Mouse (Mus musculus): Measurements from ENCODE around the gene Sppl2b. TPM values are rescaled to one million over a fixed set of nuclear protein-coding genes. Genes with fewer than 3 reads are reported as not detected.

Sppl2b gene
- total and polyA plus RNA-seq, 2 experiments from 2014 or later: 74.4 to 90.3 TPM

DNA sequence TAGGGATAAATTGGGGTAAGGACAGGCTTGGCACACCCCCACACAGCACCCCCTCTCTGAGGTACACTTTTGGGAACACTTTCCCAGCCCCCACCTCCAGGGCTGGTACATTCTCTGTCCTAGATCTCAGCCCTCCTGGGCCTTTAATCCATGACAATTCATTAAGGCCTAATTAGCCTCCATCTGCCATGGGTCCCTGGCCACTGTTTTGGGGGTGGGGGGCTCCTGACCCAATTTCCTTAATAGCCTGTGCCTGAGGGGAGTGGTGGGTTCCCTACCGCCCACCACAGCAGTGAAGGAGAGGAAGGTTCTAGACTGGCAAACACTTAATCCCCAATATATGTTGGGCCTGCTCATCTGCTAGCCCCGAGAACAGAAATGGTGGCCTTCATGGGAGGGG is 13.4 kb upstream of the Sppl2b start:
- no peaks in the 10 kb centered on the region for H3K9me3 ChIP-seq (ENCODE audit: low read length)
- H3K27ac ChIP-seq (ENCODE audit: low read depth, low read length): no peak overlapping the region
- H3K4me1 ChIP-seq (ENCODE audit: insufficient read depth): 0 out of 2 replicates have a peak, but pooled peaks cover 3% of the 10 kb centered on the region
- H3K27me3 ChIP-seq (ENCODE audit: insufficient read depth, low read length): no peaks in the 10 kb centered on the region
- DNase-seq: no peak
- no peak for TF ChIP-seq CTCF (IDR thresholded peaks at IDR 0.05; ENCODE audit: low read depth)
- no peak overlapping the region for H3K4me3 ChIP-seq (ENCODE audit: low read depth, low read length)
- no peak for ATAC-seq
- H3K9ac ChIP-seq: no peak overlapping the region
- WGBS: 68% methylated on average over 2 of the region's 2 CpGs
- H3K4me2 ChIP-seq (ENCODE audit: low read depth): no peak overlapping the region
- no peaks in the 10 kb centered on the region for H3K36me3 ChIP-seq (ENCODE audit: insufficient read depth)

DNA sequence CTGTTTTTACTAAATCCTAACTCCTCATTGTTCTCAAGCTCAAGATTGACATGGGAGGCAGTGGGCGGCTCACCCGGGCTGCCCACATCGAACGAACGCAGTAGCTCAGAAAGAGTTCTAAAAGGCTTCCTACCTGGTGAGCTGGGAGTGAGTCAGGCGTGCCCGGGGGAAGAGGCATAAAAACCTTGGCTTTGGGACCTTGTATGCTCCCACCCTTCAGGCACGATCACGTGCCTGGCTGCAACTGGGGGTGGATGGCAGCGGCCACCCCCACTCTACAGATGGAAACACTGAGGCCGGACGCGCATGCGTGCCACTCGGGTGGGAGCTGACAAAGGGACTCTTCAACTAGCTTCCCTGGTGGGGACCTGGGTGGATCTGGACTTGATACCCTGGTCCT is 12.7 kb upstream of the Sppl2b start:
- ATAC-seq (no peak), DNase-seq (no peak)
- no peak overlapping the region for H3K4me2 ChIP-seq (ENCODE audit: low read depth)
- no peak overlapping the region for H3K4me3 ChIP-seq (ENCODE audit: low read depth, low read length)
- WGBS: 84% methylated on average over 15 of the region's 15 CpGs
- no peaks in the 10 kb centered on the region for H3K36me3 ChIP-seq (ENCODE audit: insufficient read depth)
- no peak overlapping the region for H3K9ac ChIP-seq
- no peaks in the 10 kb centered on the region for H3K9me3 ChIP-seq (ENCODE audit: low read length)
- H3K27me3 ChIP-seq (ENCODE audit: insufficient read depth, low read length): no peaks in the 10 kb centered on the region
- 0 out of 2 replicates have a peak, but pooled peaks cover 3% of the 10 kb centered on the region for H3K4me1 ChIP-seq (ENCODE audit: insufficient read depth)
- no peak for TF ChIP-seq CTCF (IDR thresholded peaks at IDR 0.05; ENCODE audit: low read depth)
- no peak overlapping the region for H3K27ac ChIP-seq (ENCODE audit: low read depth, low read length)

DNA sequence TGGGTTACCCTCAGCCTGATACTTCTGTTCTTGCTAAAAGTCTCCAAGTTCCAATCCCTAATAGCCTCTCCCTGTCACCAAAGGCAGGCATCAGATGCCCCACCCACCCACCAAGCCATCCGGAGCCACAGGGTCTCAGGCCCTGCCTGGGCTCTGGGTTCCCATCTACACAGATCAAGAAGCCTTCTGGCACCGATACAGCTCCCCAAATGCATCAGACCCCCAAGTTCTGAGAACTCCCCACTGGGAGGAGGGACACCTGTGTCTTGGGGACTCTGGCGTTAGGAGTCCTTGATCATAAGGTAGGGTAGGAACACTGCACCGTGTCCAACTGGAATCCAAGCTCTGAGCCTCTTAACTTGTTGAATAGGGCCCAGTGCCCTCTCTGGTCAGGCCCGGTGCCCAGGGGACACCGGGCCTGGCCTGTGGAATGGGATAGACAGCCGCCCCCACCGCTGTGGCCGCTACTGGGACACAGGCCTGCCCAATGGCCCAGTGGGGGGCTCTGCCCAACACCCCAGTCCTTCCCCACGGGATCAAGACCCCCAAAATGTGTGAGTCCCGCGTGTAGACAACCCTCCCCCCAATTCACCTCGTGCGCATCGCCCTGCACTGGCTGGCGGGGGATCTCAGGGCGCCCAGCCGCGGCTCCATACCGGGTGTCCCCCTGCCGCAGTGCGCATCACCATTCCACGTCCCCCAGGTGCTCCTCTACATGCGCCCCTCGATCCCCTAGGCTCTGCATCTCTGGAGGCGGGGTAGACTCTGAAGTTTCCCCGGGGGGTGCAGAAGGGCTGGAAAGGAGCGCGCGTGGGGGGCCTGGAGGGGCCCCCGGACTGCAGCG is 11.8 kb upstream of the Sppl2b start:
- Histone ChIP-seq H3K4me2 (ENCODE audit: low read depth) (peak overlapping the region; percentile 74), H3K4me3 (ENCODE audit: low read depth, low read length) (peak overlapping the region; percentile 67), H3K9ac (peak overlapping the region; percentile 64), H3K36me3 (ENCODE audit: insufficient read depth) (no peaks in the 10 kb centered on the region), H3K4me1 (ENCODE audit: insufficient read depth) (0 out of 2 replicates have a peak, but pooled peaks cover 3% of the 10 kb centered on the region), H3K9me3 (ENCODE audit: low read length) (no peaks in the 10 kb centered on the region), H3K27me3 (ENCODE audit: insufficient read depth, low read length) (no peaks in the 10 kb centered on the region), H3K27ac (ENCODE audit: low read depth, low read length) (no peak overlapping the region)
- WGBS: 8% methylated on average over 28 of the region's 32 CpGs
- TF ChIP-seq CTCF (IDR thresholded peaks at IDR 0.05; ENCODE audit: low read depth): no peak
- peak; percentile 53 for ATAC-seq
- DNase-seq: no peak

DNA sequence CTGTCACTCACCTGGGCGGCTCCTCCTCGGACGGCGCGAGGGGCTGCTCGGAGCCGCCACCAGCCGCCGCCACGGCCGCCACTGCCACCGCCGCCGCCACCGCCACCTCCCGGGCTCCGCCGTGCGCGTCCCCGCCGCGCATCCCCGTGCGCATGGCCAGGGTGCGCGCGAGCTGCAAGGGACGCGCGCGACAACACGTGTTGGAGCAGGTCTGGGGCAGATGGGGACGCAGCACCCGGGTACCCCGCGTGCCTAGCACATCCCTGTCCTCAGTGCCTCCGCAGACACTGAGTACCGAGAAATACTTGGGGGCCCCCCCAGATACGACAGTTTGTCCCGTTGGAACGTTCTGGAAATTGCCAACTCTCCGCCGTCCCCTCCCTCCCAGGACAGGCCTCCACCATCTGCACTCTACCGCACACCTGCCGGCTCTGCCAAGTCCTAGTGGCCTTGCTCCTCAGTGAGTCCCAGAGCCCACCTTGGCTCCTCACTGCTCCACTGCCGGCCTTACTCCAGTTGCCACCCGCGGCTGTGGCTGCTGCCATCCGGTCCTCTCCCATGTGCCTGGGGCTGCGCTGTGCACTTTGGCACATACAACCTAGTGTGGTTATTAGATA is 11.0 kb upstream of the Sppl2b start, which contains the start of gene Lingo3:
Gene Lingo3, minus strand, starts transcription at position 109 of the 617 bp plus-strand sequence.
- H3K4me2 ChIP-seq (ENCODE audit: low read depth): peak within 1 kb of the TSS; percentile 74
- no peak for TF ChIP-seq CTCF (IDR thresholded peaks at IDR 0.05; ENCODE audit: low read depth)
- 6% methylated on average over 40 of the region's 51 CpGs for WGBS

DNA sequence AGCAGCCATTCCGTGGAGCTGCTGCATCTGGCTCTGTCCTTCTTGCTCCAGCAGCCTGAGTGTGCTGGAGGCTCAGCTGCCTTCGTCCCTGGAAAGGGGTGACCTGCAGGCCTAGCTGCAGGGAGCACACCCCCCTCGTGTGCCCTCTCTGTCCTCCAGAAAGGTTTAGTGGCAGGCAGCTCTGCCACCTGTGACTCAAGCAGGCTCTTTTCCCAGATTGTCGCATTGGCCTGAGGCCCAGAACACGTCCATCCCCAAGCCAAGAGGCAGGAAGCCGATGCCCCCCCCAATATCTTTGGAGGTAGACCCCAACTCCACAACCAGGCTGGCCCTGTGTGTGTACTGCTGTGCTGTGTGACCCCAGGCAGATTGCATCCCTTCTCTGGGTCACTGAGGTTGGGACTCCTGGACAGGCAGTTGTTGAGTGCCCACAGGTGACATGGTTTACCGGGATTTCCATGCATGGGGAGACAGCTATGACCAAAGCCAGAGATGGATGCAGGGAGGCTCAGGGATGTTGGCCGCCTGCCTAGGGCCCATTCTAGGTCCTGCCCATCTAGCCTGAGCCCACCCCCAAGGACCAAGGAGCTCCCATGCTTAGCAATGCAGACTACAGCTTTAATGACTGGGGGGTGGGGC is 9.9 kb upstream of the Sppl2b start:
- no peaks in the 10 kb centered on the region for H3K9me3 ChIP-seq (ENCODE audit: low read length)
- H3K4me3 ChIP-seq (ENCODE audit: low read depth, low read length): no peak overlapping the region
- H3K4me2 ChIP-seq (ENCODE audit: low read depth): no peak overlapping the region
- TF ChIP-seq CTCF (IDR thresholded peaks at IDR 0.05; ENCODE audit: low read depth): no peak
- H3K4me1 ChIP-seq (ENCODE audit: insufficient read depth): 0 out of 2 replicates have a peak, but pooled peaks cover 3% of the 10 kb centered on the region
- no peak overlapping the region for H3K9ac ChIP-seq
- peaks cover 9% of the 10 kb centered on the region; the same call in 1 of the 2 replicates for H3K36me3 ChIP-seq (ENCODE audit: insufficient read depth)
- no peaks in the 10 kb centered on the region for H3K27me3 ChIP-seq (ENCODE audit: insufficient read depth, low read length)
- no peak overlapping the region for H3K27ac ChIP-seq (ENCODE audit: low read depth, low read length)
- no peak for DNase-seq
- no peak for ATAC-seq
- WGBS: 56% methylated on average over 8 of the region's 8 CpGs

More for the DNA sequence above, 11.0 kb upstream of the Sppl2b start, which contains the start of gene Lingo3:
- no peak within 1 kb of the TSS for H3K27ac ChIP-seq (ENCODE audit: low read depth, low read length)
- H3K36me3 ChIP-seq (ENCODE audit: insufficient read depth): 0 out of 2 replicates have a peak, but pooled peaks cover under 1% of the 10 kb centered on the region
- ATAC-seq (peak; percentile 86), DNase-seq (peak; percentile 87)
- H3K4me1 ChIP-seq (ENCODE audit: insufficient read depth): 0 out of 2 replicates have a peak, but pooled peaks cover 3% of the 10 kb centered on the region
- H3K4me3 ChIP-seq (ENCODE audit: low read depth, low read length): peak within 1 kb of the TSS; percentile 67
- peak within 1 kb of the TSS; percentile 64 for H3K9ac ChIP-seq
- no peaks in the 10 kb centered on the region for H3K27me3 ChIP-seq (ENCODE audit: insufficient read depth, low read length)
- H3K9me3 ChIP-seq (ENCODE audit: low read length): no peaks in the 10 kb centered on the region

DNA sequence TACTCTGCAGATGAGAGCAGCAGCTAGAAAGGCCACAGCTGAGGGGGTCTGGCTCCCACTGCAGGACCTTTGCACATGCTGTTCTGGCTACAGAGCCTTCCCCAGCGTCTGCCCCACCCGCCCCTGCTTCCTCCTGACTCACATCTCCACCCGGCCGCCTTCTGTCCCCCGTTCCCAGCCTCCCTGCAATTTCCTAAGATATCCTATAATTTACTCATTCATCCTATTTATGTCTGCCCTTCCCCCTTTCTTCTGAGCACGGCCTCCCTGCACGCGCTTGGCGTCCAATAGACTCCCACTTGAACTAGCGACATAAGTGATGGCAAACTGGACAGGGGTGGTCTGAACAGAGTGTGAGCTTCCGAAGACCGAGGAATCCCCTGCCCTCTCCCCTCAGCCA is 9.3 kb upstream of the Sppl2b start:
- 73% methylated on average over 12 of the region's 12 CpGs for WGBS
- DNase-seq: no peak
- 0 out of 2 replicates have a peak, but pooled peaks cover 3% of the 10 kb centered on the region for H3K4me1 ChIP-seq (ENCODE audit: insufficient read depth)
- H3K4me2 ChIP-seq (ENCODE audit: low read depth): no peak overlapping the region
- H3K4me3 ChIP-seq (ENCODE audit: low read depth, low read length): no peak overlapping the region
- no peak for ATAC-seq
- no peaks in the 10 kb centered on the region for H3K9me3 ChIP-seq (ENCODE audit: low read length)
- TF ChIP-seq CTCF (IDR thresholded peaks at IDR 0.05; ENCODE audit: low read depth): no peak
- no peak overlapping the region for H3K9ac ChIP-seq
- H3K27ac ChIP-seq (ENCODE audit: low read depth, low read length): no peak overlapping the region
- peaks cover 12% of the 10 kb centered on the region; the same call in 1 of the 2 replicates for H3K36me3 ChIP-seq (ENCODE audit: insufficient read depth)
- H3K27me3 ChIP-seq (ENCODE audit: insufficient read depth, low read length): no peaks in the 10 kb centered on the region
